Mouse (Mus musculus) E14TG2a.4 (cell line): ENCODE data around the gene Slc40a1.

Source experiments
- H3K27me3 ChIP-seq: 2 replicates; pipeline ENCODE4 v1.6.1; 2014; ENCODE audit warnings: low read length, control low read depth; ENCODE audit not compliant: insufficient read depth
- H3K36me3 ChIP-seq: 2 replicates; pipeline ENCODE4 v1.6.1; 2014; ENCODE audit warnings: low read length, control low read depth; ENCODE audit not compliant: insufficient read depth
- H3K4me1 ChIP-seq: replicated peaks from 2 replicates; pipeline ENCODE4 v1.6.1; 2014; ENCODE audit warnings: low read depth, low read length, control low read depth
- H3K4me3 ChIP-seq: replicated peaks from 2 replicates; pipeline ENCODE4 v1.5.1; 2014; ENCODE audit warnings: mild to moderate bottlenecking, low read length
- H3K9me3 ChIP-seq: 2 replicates; pipeline ENCODE4 v1.6.1; 2014; ENCODE audit warnings: low read length, control low read depth
- CTCF ChIP-seq: conservative IDR thresholded peaks from 2 replicates; pipeline ENCODE4 v1.5.1; 2014; ENCODE audit warnings: low read length
- NANOG ChIP-seq: IDR thresholded peaks from 2 replicates; pipeline ENCODE4 v1.6.1; 2014; ENCODE audit warnings: borderline replicate concordance, low read length, mixed read lengths
- POU5F1 ChIP-seq: IDR thresholded peaks from 2 replicates; pipeline ENCODE4 v1.6.1; 2014; ENCODE audit warnings: low read length, borderline replicate concordance

Gene Slc40a1

GRCm38 (mm10) chr1:45926393-45926763 lies at the start of gene Slc40a1:
Slc40a1 (minus strand) TSS chr1:45926523.
- H3K4me1 ChIP-seq, result peaks cover 18% of the 10 kb centered on the region
- peaks cover 23% of the 10 kb centered on the region for H3K27me3 ChIP-seq
- TF ChIP-seq POU5F1, result no peak
- no peak for TF ChIP-seq CTCF
- no peak for TF ChIP-seq NANOG
- no peaks in the 10 kb centered on the region for H3K36me3 ChIP-seq
- H3K9me3 ChIP-seq, result no peaks in the 10 kb centered on the region
- peak within 1 kb of the TSS; percentile 83 for H3K4me3 ChIP-seq

- no peaks in the 10 kb centered on the region for H3K9me3 ChIP-seq
- no peak for TF ChIP-seq CTCF
- TF ChIP-seq POU5F1, result no peak
- no peak for TF ChIP-seq NANOG
- H3K4me1 ChIP-seq, result no peaks in the 10 kb centered on the region
- H3K4me3 ChIP-seq, result no peak overlapping the region
- no peaks in the 10 kb centered on the region for H3K36me3 ChIP-seq
- no peaks in the 10 kb centered on the region for H3K27me3 ChIP-seq
These were observed 45.0 kb upstream of the Slc40a1 start for GRCm38 (mm10) chr1:45971314-45971713.

- TF ChIP-seq POU5F1, result no peak
- no peak for TF ChIP-seq NANOG
- no peak for TF ChIP-seq CTCF
- Histone ChIP-seq H3K9me3 (peaks cover 13% of the 10 kb centered on the region), H3K4me3 (no peak overlapping the region), H3K27me3 (no peaks in the 10 kb centered on the region), H3K4me1 (no peaks in the 10 kb centered on the region), H3K36me3 (no peaks in the 10 kb centered on the region)
These were observed 22.7 kb upstream of the Slc40a1 start for GRCm38 (mm10) chr1:45948988-45949387.

GRCm38 (mm10) chr1:45947843-45948242 lies 21.5 kb upstream of the Slc40a1 start:
- H3K27me3 ChIP-seq, result no peaks in the 10 kb centered on the region
- peaks cover 17% of the 10 kb centered on the region for H3K9me3 ChIP-seq
- H3K4me3 ChIP-seq, result no peak overlapping the region
- H3K4me1 ChIP-seq, result no peaks in the 10 kb centered on the region
- TF ChIP-seq POU5F1 (no peak), NANOG (no peak), CTCF (no peak)
- no peaks in the 10 kb centered on the region for H3K36me3 ChIP-seq

GRCm38 (mm10) chr1:45931127-45931526 lies 4.8 kb upstream of the Slc40a1 start:
- Histone ChIP-seq H3K4me1 (peaks cover 7% of the 10 kb centered on the region), H3K9me3 (no peaks in the 10 kb centered on the region), H3K4me3 (no peak overlapping the region), H3K27me3 (peaks cover 8% of the 10 kb centered on the region), H3K36me3 (no peaks in the 10 kb centered on the region)
- no peak for TF ChIP-seq POU5F1
- no peak for TF ChIP-seq NANOG
- TF ChIP-seq CTCF, result no peak

GRCm38 (mm10) chr1:45926911-45927310 lies 588 bp upstream of the Slc40a1 start:
- Histone ChIP-seq H3K36me3 (no peaks in the 10 kb centered on the region), H3K4me1 (peaks cover 18% of the 10 kb centered on the region), H3K9me3 (no peaks in the 10 kb centered on the region), H3K4me3 (no peak overlapping the region), H3K27me3 (peaks cover 23% of the 10 kb centered on the region)
- TF ChIP-seq NANOG, result no peak
- TF ChIP-seq CTCF, result no peak

GRCm38 (mm10) chr1:45925500-45926392 lies 577 bp downstream of the Slc40a1 start:
- no peaks in the 10 kb centered on the region for H3K9me3 ChIP-seq
- H3K4me1 ChIP-seq, result peaks cover 18% of the 10 kb centered on the region
- peak overlapping the region; percentile 83 for H3K4me3 ChIP-seq
- TF ChIP-seq NANOG (no peak), CTCF (no peak), POU5F1 (no peak)
- no peaks in the 10 kb centered on the region for H3K36me3 ChIP-seq
- peaks cover 23% of the 10 kb centered on the region for H3K27me3 ChIP-seq

- TF ChIP-seq POU5F1 (no peak), NANOG (no peak), CTCF (no peak)
- Histone ChIP-seq H3K4me3 (peak overlapping the region; percentile 83), H3K9me3 (no peaks in the 10 kb centered on the region), H3K36me3 (no peaks in the 10 kb centered on the region), H3K27me3 (peaks cover 23% of the 10 kb centered on the region), H3K4me1 (peaks cover 18% of the 10 kb centered on the region)
These were observed 1.2 kb downstream of the Slc40a1 start for GRCm38 (mm10) chr1:45925131-45925499.
